Mouse (Mus musculus): ENCODE measurements around the gene Zfp385a. TPM values are rescaled to one million over a fixed set of nuclear protein-coding genes. Genes with fewer than 3 reads are reported as not detected.
A peak's percentile ranks its signal among the peaks of the same experiment; 100 is the strongest.

The Zfp385a gene
- polyA plus RNA-seq, 1 experiment from 2014 or later = 7.5 TPM

GRCm38 (mm10) chr15:103313495-103314095 is 26.3 kb downstream of the Zfp385a start:
- WGBS = 19% methylated on average over 18 of the region's 18 CpGs
- H3K4me3 ChIP-seq (ENCODE audit: low read depth, low read length) = no peak overlapping the region
- ATAC-seq (replicated peaks; ENCODE audit: low FRiP score, low TSS enrichment, low read depth) = no peak
- DNase-seq (ENCODE audit: low spot score) = peak; percentile 69
- H3K27me3 ChIP-seq (replicated peaks; ENCODE audit: control insufficient read depth, insufficient read depth, low read length) = no peaks in the 10 kb centered on the region
- no peak overlapping the region for H3K4me2 ChIP-seq (ENCODE audit: low read length)
- H3K9me3 ChIP-seq (ENCODE audit: control insufficient read depth, low read length) = no peaks in the 10 kb centered on the region
- H3K4me1 ChIP-seq (replicated peaks; ENCODE audit: control insufficient read depth, insufficient read depth, low read length) = peaks cover 16% of the 10 kb centered on the region
- no peak overlapping the region for H3K27ac ChIP-seq (ENCODE audit: low read depth)
- H3K36me3 ChIP-seq (ENCODE audit: control insufficient read depth, insufficient read depth, low read length) = peaks cover 18% of the 10 kb centered on the region
- no peak overlapping the region for H3K9ac ChIP-seq (ENCODE audit: low read length)

- DNase-seq (ENCODE audit: low spot score) = no peak
- Histone ChIP-seq H3K4me2 (ENCODE audit: low read length) (no peak within 1 kb of the TSS), H3K9ac (ENCODE audit: low read length) (no peak within 1 kb of the TSS), H3K36me3 (ENCODE audit: control insufficient read depth, insufficient read depth, low read length) (no peaks in the 10 kb centered on the region), H3K4me3 (ENCODE audit: low read depth, low read length) (no peak within 1 kb of the TSS), H3K27ac (ENCODE audit: low read depth) (no peak within 1 kb of the TSS), H3K4me1 (replicated peaks; ENCODE audit: control insufficient read depth, insufficient read depth, low read length) (peaks cover 29% of the 10 kb centered on the region), H3K9me3 (ENCODE audit: control insufficient read depth, low read length) (no peaks in the 10 kb centered on the region), H3K27me3 (replicated peaks; ENCODE audit: control insufficient read depth, insufficient read depth, low read length) (no peaks in the 10 kb centered on the region)
- WGBS = 66% methylated on average over 6 of the region's 6 CpGs
- no peak for ATAC-seq (replicated peaks; ENCODE audit: low FRiP score, low TSS enrichment, low read depth)
These were observed 29.5 kb downstream of the Zfp385a start, which contains the start of gene Gpr84 for GRCm38 (mm10) chr15:103310365-103310910. Gpr84 (minus strand) TSS chr15:103310612.

DNA sequence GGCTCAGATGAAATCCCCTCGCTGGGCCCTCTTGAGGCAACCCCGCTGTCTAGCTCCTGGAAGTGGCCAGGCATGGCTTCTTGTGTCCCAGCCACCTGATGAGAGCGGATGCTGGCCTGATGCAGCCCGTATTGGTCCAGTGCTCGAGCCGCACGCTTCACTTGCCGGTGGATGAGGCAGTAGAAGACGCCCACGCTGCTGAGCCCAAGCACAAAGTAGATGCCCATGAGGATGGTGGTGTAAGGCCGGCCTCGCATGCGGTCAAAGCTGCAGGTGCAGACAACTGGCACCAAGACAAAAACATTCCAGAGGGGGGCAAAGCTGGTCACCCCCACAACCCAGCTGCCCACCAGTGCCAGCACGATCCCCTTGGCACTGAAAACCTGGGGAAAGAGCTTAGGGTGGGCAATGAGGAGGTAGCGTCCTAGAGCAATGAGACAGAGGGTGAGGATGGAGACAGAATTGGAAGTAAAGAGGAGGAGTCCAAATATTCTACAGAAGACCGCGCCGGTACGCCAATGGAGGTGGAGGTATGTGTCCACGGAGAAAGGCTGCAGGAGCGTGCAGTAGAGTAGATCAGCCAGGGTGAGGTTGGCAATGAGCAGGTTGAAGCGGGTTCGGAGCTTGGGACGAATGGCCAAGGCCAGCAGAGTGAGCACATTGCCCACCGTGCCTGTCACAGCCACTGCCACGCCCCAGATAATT is 30.9 kb downstream of the Zfp385a start:
- 0 out of 2 replicates have a peak overlapping the region, but pooled peaks have one; percentile 14 for H3K9ac ChIP-seq (ENCODE audit: low read length)
- 65% methylated on average over 26 of the region's 26 CpGs for WGBS
- no peak overlapping the region for H3K4me3 ChIP-seq (ENCODE audit: low read depth, low read length)
- no peaks in the 10 kb centered on the region for H3K36me3 ChIP-seq (ENCODE audit: control insufficient read depth, insufficient read depth, low read length)
- no peaks in the 10 kb centered on the region for H3K9me3 ChIP-seq (ENCODE audit: control insufficient read depth, low read length)
- H3K27me3 ChIP-seq (replicated peaks; ENCODE audit: control insufficient read depth, insufficient read depth, low read length) = no peaks in the 10 kb centered on the region
- DNase-seq (ENCODE audit: low spot score) (no peak), ATAC-seq (replicated peaks; ENCODE audit: low FRiP score, low TSS enrichment, low read depth) (no peak)
- H3K4me2 ChIP-seq (ENCODE audit: low read length) = 0 out of 2 replicates have a peak overlapping the region, but pooled peaks have one; percentile 24
- H3K4me1 ChIP-seq (replicated peaks; ENCODE audit: control insufficient read depth, insufficient read depth, low read length) = peaks cover 28% of the 10 kb centered on the region
- H3K27ac ChIP-seq (ENCODE audit: low read depth) = no peak overlapping the region

- Histone ChIP-seq H3K27me3 (replicated peaks; ENCODE audit: control insufficient read depth, insufficient read depth, low read length) (no peaks in the 10 kb centered on the region), H3K36me3 (ENCODE audit: control insufficient read depth, insufficient read depth, low read length) (no peaks in the 10 kb centered on the region), H3K4me3 (ENCODE audit: low read depth, low read length) (no peak overlapping the region), H3K27ac (ENCODE audit: low read depth) (no peak overlapping the region), H3K9me3 (ENCODE audit: control insufficient read depth, low read length) (no peaks in the 10 kb centered on the region), H3K4me2 (ENCODE audit: low read length) (peak overlapping the region; percentile 26), H3K4me1 (replicated peaks; ENCODE audit: control insufficient read depth, insufficient read depth, low read length) (peaks cover 31% of the 10 kb centered on the region), H3K9ac (ENCODE audit: low read length) (0 out of 2 replicates have a peak overlapping the region, but pooled peaks have one; percentile 14)
- no peak for ATAC-seq (replicated peaks; ENCODE audit: low FRiP score, low TSS enrichment, low read depth)
- 37% methylated on average over 28 of the region's 28 CpGs for WGBS
- peak; percentile 66 for DNase-seq (ENCODE audit: low spot score)
These were observed 31.6 kb downstream of the Zfp385a start for GRCm38 (mm10) chr15:103308056-103308875.

DNA sequence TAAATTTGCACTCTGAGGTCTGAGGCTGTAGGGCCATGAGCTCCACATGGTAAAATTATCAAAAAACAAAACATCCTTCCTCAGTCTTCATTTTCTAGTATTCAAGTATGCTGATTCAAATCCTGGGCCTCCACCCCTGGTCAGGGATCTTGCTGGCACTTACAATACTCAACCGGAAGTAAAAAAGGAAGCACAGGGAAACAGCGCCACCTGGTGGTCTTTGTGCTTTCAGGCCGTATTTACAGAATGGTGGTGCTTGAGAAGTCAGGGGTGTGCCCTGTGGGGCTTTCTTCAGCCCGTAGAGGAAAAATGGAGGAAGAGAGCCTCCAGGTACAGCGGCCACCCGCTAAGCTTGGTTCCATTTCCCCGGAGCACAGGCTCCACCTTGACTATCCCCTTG is 32.8 kb downstream of the Zfp385a start:
- 2% methylated on average over 7 of the region's 7 CpGs for WGBS
- Histone ChIP-seq H3K9me3 (ENCODE audit: control insufficient read depth, low read length) (no peaks in the 10 kb centered on the region), H3K4me1 (replicated peaks; ENCODE audit: control insufficient read depth, insufficient read depth, low read length) (peaks cover 42% of the 10 kb centered on the region), H3K4me2 (ENCODE audit: low read length) (no peak overlapping the region; the same call in 1 of the 2 replicates), H3K4me3 (ENCODE audit: low read depth, low read length) (no peak overlapping the region), H3K27me3 (replicated peaks; ENCODE audit: control insufficient read depth, insufficient read depth, low read length) (no peaks in the 10 kb centered on the region), H3K9ac (ENCODE audit: low read length) (no peak overlapping the region), H3K36me3 (ENCODE audit: control insufficient read depth, insufficient read depth, low read length) (no peaks in the 10 kb centered on the region), H3K27ac (ENCODE audit: low read depth) (no peak overlapping the region)
- peak; percentile 99 for DNase-seq (ENCODE audit: low spot score)
- ATAC-seq (replicated peaks; ENCODE audit: low FRiP score, low TSS enrichment, low read depth) = no peak

- DNase-seq (ENCODE audit: low spot score) (no peak), ATAC-seq (replicated peaks; ENCODE audit: low FRiP score, low TSS enrichment, low read depth) (no peak)
- H3K4me1 ChIP-seq (replicated peaks; ENCODE audit: control insufficient read depth, insufficient read depth, low read length) = peaks cover 53% of the 10 kb centered on the region
- peak overlapping the region; percentile 42; the same call in 1 of the 2 replicates for H3K4me3 ChIP-seq (ENCODE audit: low read depth, low read length)
- H3K9ac ChIP-seq (ENCODE audit: low read length) = peak overlapping the region; percentile 55
- H3K4me2 ChIP-seq (ENCODE audit: low read length) = peak overlapping the region; percentile 66
- WGBS = 29% methylated on average over 8 of the region's 8 CpGs
- no peaks in the 10 kb centered on the region for H3K36me3 ChIP-seq (ENCODE audit: control insufficient read depth, insufficient read depth, low read length)
- peak overlapping the region; percentile 90 for H3K27ac ChIP-seq (ENCODE audit: low read depth)
- H3K9me3 ChIP-seq (ENCODE audit: control insufficient read depth, low read length) = no peaks in the 10 kb centered on the region
- no peaks in the 10 kb centered on the region for H3K27me3 ChIP-seq (replicated peaks; ENCODE audit: control insufficient read depth, insufficient read depth, low read length)
These were observed 33.9 kb downstream of the Zfp385a start for GRCm38 (mm10) chr15:103305792-103306645.

DNA sequence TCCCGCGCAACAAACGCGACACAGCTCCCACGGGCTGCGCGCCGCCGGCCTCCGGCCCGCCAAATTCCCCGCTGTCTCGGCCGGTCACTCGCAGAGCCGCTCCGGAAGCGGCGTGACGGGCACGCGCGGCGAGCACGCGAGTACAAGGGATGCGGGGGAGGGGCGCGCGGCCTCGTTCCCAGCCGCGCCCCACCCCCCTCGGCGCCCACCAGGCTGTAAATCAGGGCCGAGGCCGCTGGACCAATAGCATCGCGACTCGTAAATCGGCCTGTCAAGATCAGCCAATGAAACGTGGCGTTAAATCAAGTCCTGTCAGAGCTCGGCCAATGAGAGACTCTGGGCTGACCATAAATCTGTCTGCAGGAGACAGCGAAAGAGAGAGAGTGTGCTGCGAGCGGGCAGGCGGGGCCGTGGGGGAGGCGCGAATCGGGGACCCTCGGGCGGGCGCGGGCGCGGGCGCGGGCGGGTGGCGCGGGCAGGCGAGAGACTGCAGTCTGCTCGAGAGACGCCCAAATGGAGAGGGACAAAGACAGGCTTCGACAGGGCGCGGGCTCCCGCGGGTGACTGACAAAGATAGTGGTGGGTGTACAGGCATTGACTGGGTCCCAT is 34.7 kb downstream of the Zfp385a start:
- H3K9me3 ChIP-seq (ENCODE audit: control insufficient read depth, low read length) = no peaks in the 10 kb centered on the region
- no peaks in the 10 kb centered on the region for H3K36me3 ChIP-seq (ENCODE audit: control insufficient read depth, insufficient read depth, low read length)
- peak overlapping the region; percentile 90 for H3K27ac ChIP-seq (ENCODE audit: low read depth)
- peak; percentile 94 for ATAC-seq (replicated peaks; ENCODE audit: low FRiP score, low TSS enrichment, low read depth)
- H3K4me2 ChIP-seq (ENCODE audit: low read length) = peak overlapping the region; percentile 66
- WGBS = under 1% methylated on average over 70 of the region's 71 CpGs
- peak overlapping the region; percentile 55 for H3K9ac ChIP-seq (ENCODE audit: low read length)
- H3K27me3 ChIP-seq (replicated peaks; ENCODE audit: control insufficient read depth, insufficient read depth, low read length) = no peaks in the 10 kb centered on the region
- peaks cover 61% of the 10 kb centered on the region for H3K4me1 ChIP-seq (replicated peaks; ENCODE audit: control insufficient read depth, insufficient read depth, low read length)
- peak overlapping the region; percentile 42 for H3K4me3 ChIP-seq (ENCODE audit: low read depth, low read length)
- peak; percentile 99 for DNase-seq (ENCODE audit: low spot score)

Measured in intestine, embryonic 14.5 days (tissue).